Mouse (Mus musculus): ENCODE results near the gene Tiam1. TPM values are rescaled to one million over a fixed set of nuclear protein-coding genes. Genes with fewer than 3 reads are reported as not detected.
A peak's percentile ranks its signal among the peaks of the same experiment; 100 is the strongest.

Gene Tiam1
- polyA plus RNA-seq (2015; fragmentation: Nextera tagmentation; extraction: Ambion mirVana): 26.3 and 30.8 TPM in 2 replicates

DNA sequence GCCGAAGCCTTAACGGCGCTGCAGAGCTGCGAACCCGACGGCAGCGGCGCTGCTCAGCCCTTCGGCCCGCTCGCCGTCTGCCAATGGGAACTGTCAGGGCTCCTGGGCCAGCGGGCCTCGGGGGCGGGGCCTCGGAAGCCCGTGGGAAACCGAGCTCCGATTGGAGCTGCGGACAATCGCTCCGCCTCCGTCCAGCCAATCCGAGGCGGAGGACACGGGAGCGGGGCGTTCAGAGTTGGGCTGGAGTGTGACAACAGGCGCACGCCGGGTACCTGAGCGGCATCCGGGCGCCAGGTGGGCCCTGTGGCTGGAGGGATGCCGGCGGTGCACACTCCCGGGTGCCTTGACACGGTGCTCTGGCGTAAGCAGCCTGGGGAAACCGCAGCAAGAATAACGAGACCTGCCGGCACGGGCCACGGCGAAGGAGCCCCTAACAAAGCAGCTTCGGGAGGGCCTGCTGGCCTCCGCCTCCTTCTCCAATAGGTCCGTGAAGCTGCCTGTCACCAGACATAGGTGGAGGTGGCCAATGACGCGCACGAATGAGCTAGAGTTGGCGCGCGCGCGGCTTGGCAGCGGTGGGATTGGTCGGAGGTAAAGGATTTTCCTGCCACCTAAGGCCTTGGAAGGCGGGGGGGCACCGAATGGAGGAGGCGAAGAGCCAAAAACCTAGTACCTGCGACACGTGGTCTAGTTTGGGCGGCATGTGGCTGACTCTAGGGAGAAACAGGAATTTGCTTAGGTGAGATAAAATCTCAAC lies at the start of gene Tiam1:
Gene Tiam1, minus strand, starts transcription at position 10 of the 757 bp plus-strand sequence.
- Histone ChIP-seq H3K27ac (peak within 1 kb of the TSS; percentile 96), H3K9me3 (no peaks in the 10 kb centered on the region), H3K4me3 (peak within 1 kb of the TSS; percentile 76), H3K4me1 (peaks cover 31% of the 10 kb centered on the region), H3K27me3 (replicated peaks) (no peaks in the 10 kb centered on the region), H3K9ac (peak within 1 kb of the TSS; percentile 86), H3K36me3 (replicated peaks) (no peaks in the 10 kb centered on the region), H3K4me2 (peak within 1 kb of the TSS; percentile 76)
- peak; percentile 97 for ATAC-seq (replicated peaks)
- WGBS: 0% methylated on average over 64 of the region's 64 CpGs

DNA sequence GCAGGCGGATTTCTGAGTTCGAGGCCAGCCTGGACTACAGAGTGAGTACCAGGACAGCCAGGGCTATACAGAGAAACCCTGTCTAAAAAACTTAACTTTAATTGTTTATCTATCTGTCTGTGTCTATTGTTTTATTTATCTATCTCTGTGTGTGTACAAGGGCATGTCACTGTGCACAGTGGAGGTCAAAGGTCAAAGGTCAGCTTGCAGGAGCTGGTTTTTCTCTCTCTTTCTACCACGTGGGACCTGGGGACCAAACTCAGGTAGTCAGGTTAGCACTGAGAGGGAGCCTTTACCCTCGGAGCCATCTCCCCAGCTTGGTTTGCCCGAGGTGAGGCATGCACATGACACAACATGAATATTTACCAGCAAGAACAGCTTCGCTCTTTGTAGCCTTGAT lies 47.7 kb upstream of the Tiam1 start:
- Histone ChIP-seq H3K4me2 (no peak overlapping the region), H3K4me1 (no peaks in the 10 kb centered on the region), H3K4me3 (no peak overlapping the region), H3K27ac (no peak overlapping the region), H3K9me3 (no peaks in the 10 kb centered on the region), H3K36me3 (replicated peaks) (no peaks in the 10 kb centered on the region), H3K9ac (no peak overlapping the region), H3K27me3 (replicated peaks) (no peaks in the 10 kb centered on the region)
- WGBS: 69% methylated on average over 6 of the region's 6 CpGs
- ATAC-seq (replicated peaks): no peak

DNA sequence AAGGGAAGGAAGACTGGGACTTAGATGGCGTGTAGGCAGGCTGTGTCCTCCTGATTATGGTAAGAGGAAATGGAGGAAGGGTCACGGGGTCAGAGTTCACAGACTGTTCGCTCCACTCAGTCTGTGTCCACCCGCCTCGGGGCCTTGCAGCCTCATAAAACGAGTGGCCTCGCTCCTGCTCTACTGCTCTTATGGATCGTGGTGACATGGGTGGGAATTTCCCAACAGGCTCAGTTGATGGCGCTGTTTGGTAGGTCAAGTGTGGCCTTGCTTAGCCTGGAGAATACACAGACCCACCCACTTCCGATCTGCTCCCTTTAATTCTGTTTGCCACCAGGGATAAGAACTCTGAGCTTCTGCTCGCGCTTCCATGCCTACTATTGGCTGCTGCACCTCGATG lies 43.9 kb upstream of the Tiam1 start:
- Histone ChIP-seq H3K4me3 (no peak overlapping the region), H3K9me3 (no peaks in the 10 kb centered on the region), H3K36me3 (replicated peaks) (no peaks in the 10 kb centered on the region), H3K9ac (no peak overlapping the region), H3K27me3 (replicated peaks) (no peaks in the 10 kb centered on the region), H3K27ac (no peak overlapping the region), H3K4me2 (no peak overlapping the region), H3K4me1 (no peaks in the 10 kb centered on the region)
- WGBS: 45% methylated on average over 13 of the region's 13 CpGs
- ATAC-seq (replicated peaks): no peak

DNA sequence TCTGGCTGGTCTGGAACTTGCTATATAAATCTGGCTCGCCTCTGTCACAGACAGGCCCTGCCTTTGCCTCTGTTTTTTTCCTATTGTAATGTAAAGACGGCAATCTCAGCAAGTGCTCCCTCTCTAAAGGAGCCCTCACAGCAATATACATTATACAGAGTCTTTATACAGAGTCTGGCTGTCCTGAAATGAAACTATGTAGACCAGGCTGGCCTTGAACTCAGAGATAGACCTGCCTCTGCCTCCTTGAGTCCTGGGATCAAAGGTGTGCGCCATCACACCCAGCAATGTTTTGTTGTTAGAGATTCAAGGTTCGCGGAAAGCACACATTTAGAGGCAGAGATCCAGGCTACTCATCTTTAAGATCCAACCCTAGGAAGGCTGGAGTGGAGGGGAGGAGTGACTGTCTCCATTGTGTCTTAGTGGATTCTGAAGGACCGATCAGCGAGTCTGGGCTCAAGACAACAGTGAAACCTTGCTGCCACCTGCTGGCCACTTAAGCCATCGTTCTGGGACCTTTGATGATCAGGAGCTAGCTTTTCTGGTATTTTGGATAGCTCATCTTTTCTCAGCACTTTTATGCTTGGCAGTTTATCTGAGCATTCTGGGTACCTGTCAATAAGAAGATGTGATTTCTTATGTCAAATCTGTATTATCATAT lies 42.5 kb upstream of the Tiam1 start:
- 43% methylated on average over 8 of the region's 8 CpGs for WGBS
- no peaks in the 10 kb centered on the region for H3K36me3 ChIP-seq (replicated peaks)
- no peaks in the 10 kb centered on the region for H3K27me3 ChIP-seq (replicated peaks)
- peak; percentile 81 for ATAC-seq (replicated peaks)
- no peaks in the 10 kb centered on the region for H3K4me1 ChIP-seq
- no peak overlapping the region for H3K9ac ChIP-seq
- no peaks in the 10 kb centered on the region for H3K9me3 ChIP-seq
- H3K4me2 ChIP-seq: no peak overlapping the region
- H3K4me3 ChIP-seq: no peak overlapping the region
- no peak overlapping the region for H3K27ac ChIP-seq

GRCm38 (mm10) chr16:90184135-90184534 lies 40.6 kb upstream of the Tiam1 start:
- no peak overlapping the region for H3K4me3 ChIP-seq
- no peak for ATAC-seq (replicated peaks)
- no peaks in the 10 kb centered on the region for H3K36me3 ChIP-seq (replicated peaks)
- no peaks in the 10 kb centered on the region for H3K4me1 ChIP-seq
- H3K27ac ChIP-seq: no peak overlapping the region
- 85% methylated on average over 6 of the region's 6 CpGs for WGBS
- no peak overlapping the region for H3K4me2 ChIP-seq
- H3K27me3 ChIP-seq (replicated peaks): no peaks in the 10 kb centered on the region
- H3K9ac ChIP-seq: no peak overlapping the region
- H3K9me3 ChIP-seq: no peaks in the 10 kb centered on the region

DNA sequence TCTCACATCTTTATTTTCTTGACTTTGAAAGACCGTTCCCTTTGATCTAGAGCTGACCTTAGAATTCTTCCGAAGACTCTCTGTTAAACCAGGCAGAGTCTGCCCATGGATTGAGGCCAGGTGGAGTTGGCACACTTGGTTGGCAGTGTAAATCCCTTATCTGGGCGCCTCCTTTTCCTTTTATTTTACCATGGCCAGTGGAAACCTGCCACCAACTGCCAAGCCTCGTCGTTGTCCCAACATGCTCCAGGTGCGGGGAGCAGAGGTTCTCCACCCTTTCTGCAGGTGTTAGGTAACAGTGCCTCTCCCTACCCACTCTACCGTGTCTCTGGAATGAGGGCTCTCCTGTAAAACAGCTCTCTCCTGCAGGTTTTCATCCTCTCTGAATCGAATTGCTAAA lies 38.1 kb upstream of the Tiam1 start:
- no peak overlapping the region for H3K9ac ChIP-seq
- ATAC-seq (replicated peaks): no peak
- H3K4me3 ChIP-seq: no peak overlapping the region
- H3K4me1 ChIP-seq: peaks cover 3% of the 10 kb centered on the region
- H3K27me3 ChIP-seq (replicated peaks): no peaks in the 10 kb centered on the region
- WGBS: 91% methylated on average over 8 of the region's 8 CpGs
- H3K4me2 ChIP-seq: no peak overlapping the region
- H3K36me3 ChIP-seq (replicated peaks): no peaks in the 10 kb centered on the region
- H3K9me3 ChIP-seq: no peaks in the 10 kb centered on the region
- no peak overlapping the region for H3K27ac ChIP-seq

GRCm38 (mm10) chr16:90180975-90181374 lies 37.4 kb upstream of the Tiam1 start:
- no peaks in the 10 kb centered on the region for H3K27me3 ChIP-seq (replicated peaks)
- no peak for ATAC-seq (replicated peaks)
- peaks cover 9% of the 10 kb centered on the region for H3K4me1 ChIP-seq
- no peaks in the 10 kb centered on the region for H3K36me3 ChIP-seq (replicated peaks)
- 84% methylated on average over 6 of the region's 6 CpGs for WGBS
- no peaks in the 10 kb centered on the region for H3K9me3 ChIP-seq
- H3K9ac ChIP-seq: no peak overlapping the region
- no peak overlapping the region for H3K4me2 ChIP-seq
- H3K27ac ChIP-seq: no peak overlapping the region
- no peak overlapping the region for H3K4me3 ChIP-seq

- Histone ChIP-seq H3K4me3 (no peak overlapping the region), H3K9ac (no peak overlapping the region), H3K36me3 (replicated peaks) (no peaks in the 10 kb centered on the region), H3K4me2 (no peak overlapping the region), H3K4me1 (peaks cover 11% of the 10 kb centered on the region), H3K9me3 (no peaks in the 10 kb centered on the region), H3K27me3 (replicated peaks) (no peaks in the 10 kb centered on the region), H3K27ac (no peak overlapping the region)
- WGBS: 90% methylated on average over 5 of the region's 5 CpGs
- no peak for ATAC-seq (replicated peaks)
Observed at GRCm38 (mm10) chr16:90179892-90180291, 36.3 kb upstream of the Tiam1 start.

GRCm38 (mm10) chr16:90178404-90178803 lies 34.8 kb upstream of the Tiam1 start:
- Histone ChIP-seq H3K4me2 (no peak overlapping the region), H3K27ac (no peak overlapping the region), H3K4me1 (peaks cover 11% of the 10 kb centered on the region), H3K36me3 (replicated peaks) (no peaks in the 10 kb centered on the region), H3K27me3 (replicated peaks) (no peaks in the 10 kb centered on the region), H3K9ac (no peak overlapping the region), H3K4me3 (no peak overlapping the region), H3K9me3 (no peaks in the 10 kb centered on the region)
- 96% methylated on average over 3 of the region's 3 CpGs for WGBS
- ATAC-seq (replicated peaks): no peak

DNA sequence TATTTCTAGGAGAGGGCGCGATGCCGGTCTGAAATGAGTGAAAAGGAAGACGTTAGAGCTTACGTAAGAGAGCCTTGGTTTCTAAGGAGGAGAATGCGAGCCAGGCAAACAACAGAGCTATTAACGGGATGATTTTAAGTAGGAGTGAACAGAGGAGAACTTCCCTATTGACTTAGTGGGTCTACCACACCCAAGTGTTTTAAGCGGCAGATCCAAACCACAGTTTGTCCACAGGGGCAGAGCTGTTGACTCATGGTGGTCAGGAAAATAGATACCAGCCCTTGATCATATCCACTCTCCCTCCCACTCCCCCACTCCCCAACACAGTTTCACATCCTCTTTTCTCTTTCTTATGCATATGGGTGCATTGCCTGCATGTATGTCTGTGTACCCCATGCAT lies 33.9 kb upstream of the Tiam1 start:
- ATAC-seq (replicated peaks): no peak
- 72% methylated on average over 8 of the region's 8 CpGs for WGBS

DNA sequence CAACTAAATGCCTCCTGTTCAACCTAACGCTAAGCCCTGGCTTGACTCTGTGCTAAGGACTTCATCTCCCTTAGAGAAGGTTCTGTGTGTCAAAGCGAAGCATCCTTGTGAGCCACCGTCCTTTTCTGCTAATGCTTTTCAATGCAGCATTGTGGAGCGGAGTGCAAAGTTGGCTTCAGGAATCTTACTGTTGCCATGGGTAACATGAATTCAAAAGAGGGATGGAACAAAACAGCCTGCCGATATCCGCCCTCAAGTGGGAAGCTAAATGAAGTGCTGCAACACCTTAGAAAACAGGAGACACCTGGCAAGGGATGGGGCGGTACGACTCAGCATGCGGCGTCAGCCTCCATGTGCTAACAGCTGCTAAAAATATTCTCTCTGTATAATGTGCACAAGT lies 32.9 kb upstream of the Tiam1 start:
- no peak overlapping the region for H3K4me3 ChIP-seq
- WGBS: 15% methylated on average over 10 of the region's 10 CpGs
- no peaks in the 10 kb centered on the region for H3K9me3 ChIP-seq
- peaks cover 12% of the 10 kb centered on the region for H3K4me1 ChIP-seq
- no peaks in the 10 kb centered on the region for H3K36me3 ChIP-seq (replicated peaks)
- no peak overlapping the region for H3K9ac ChIP-seq
- no peaks in the 10 kb centered on the region for H3K27me3 ChIP-seq (replicated peaks)
- ATAC-seq (replicated peaks): peak; percentile 80
- H3K4me2 ChIP-seq: peak overlapping the region; percentile 31
- H3K27ac ChIP-seq: peak overlapping the region; percentile 69

More for the DNA sequence above, 33.9 kb upstream of the Tiam1 start:
- no peak overlapping the region for H3K4me2 ChIP-seq
- no peaks in the 10 kb centered on the region for H3K36me3 ChIP-seq (replicated peaks)
- H3K4me3 ChIP-seq: no peak overlapping the region
- H3K27me3 ChIP-seq (replicated peaks): no peaks in the 10 kb centered on the region
- no peaks in the 10 kb centered on the region for H3K9me3 ChIP-seq
- H3K4me1 ChIP-seq: peaks cover 11% of the 10 kb centered on the region
- no peak overlapping the region for H3K9ac ChIP-seq
- H3K27ac ChIP-seq: no peak overlapping the region

- Histone ChIP-seq H3K9me3 (no peaks in the 10 kb centered on the region), H3K27me3 (replicated peaks) (no peaks in the 10 kb centered on the region), H3K4me3 (no peak overlapping the region), H3K4me1 (peaks cover 12% of the 10 kb centered on the region), H3K27ac (peak overlapping the region; percentile 48; the same call in 1 of the 2 replicates), H3K36me3 (replicated peaks) (no peaks in the 10 kb centered on the region), H3K4me2 (peak overlapping the region; percentile 17; the same call in 1 of the 2 replicates), H3K9ac (no peak overlapping the region)
- peak; percentile 70 for ATAC-seq (replicated peaks)
- WGBS: 16% methylated on average over 8 of the region's 8 CpGs
Observed at GRCm38 (mm10) chr16:90171416-90171815, 27.8 kb upstream of the Tiam1 start.

- ATAC-seq (replicated peaks): no peak
Observed at GRCm38 (mm10) chr16:90170676-90171075, 27.1 kb upstream of the Tiam1 start.

More at GRCm38 (mm10) chr16:90170676-90171075, 27.1 kb upstream of the Tiam1 start:
- Histone ChIP-seq H3K27me3 (replicated peaks) (no peaks in the 10 kb centered on the region), H3K4me1 (peaks cover 7% of the 10 kb centered on the region), H3K27ac (no peak overlapping the region), H3K4me3 (no peak overlapping the region), H3K4me2 (no peak overlapping the region), H3K36me3 (replicated peaks) (no peaks in the 10 kb centered on the region), H3K9me3 (no peaks in the 10 kb centered on the region), H3K9ac (no peak overlapping the region)
- WGBS: 97% methylated on average over 1 of the region's 1 CpGs
